In the genomic region with DNA sequence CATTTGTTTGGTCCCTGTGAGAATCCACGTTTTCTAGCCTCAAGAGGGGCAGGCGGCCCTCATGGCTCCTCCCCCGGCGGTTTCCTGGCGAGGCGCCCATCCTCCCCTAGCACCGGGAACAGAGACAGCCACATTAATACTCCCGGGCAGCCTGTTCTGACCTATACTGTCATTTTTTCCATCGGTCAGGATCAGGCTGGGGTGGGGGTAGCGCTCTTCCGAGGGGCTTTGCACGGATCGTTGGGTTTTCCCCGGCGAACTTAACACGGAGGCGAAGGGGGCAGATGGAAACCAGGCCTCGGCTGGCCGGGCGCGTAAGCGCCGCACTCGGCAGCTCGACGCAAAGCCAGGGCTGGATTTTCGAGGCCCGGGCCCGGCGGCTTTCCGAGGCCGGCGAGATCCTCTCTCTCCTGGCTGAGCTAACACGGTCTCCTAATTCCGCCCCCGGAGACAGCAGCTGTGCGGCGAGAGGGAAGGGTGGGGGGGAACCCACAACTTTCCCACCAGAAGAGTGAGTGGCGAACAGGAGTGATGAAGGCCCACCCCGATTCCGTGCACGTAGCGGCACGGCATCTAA, we compare ENCODE assay signal across 7 mouse cellular contexts. TPM values are rescaled to one million over a fixed set of nuclear protein-coding genes. Genes with fewer than 3 reads are reported as not detected.
DNase-seq lines count a peak whose midpoint lies in the region; ATAC-seq lines count a peak whose summit lies in the region.

No protein-coding gene starts in this region.

- peak; percentile 38 to 53 for DNase-seq in CD8-positive naive resting alpha-beta T cell, adult 2 months (ENCODE audit: low read depth in 2 of 2, low spot score in 2 of 2)
- peak; percentile 89 for DNase-seq in Muller cell, postnatal 12 days (ENCODE audit: inconsistent ontology term)
- DNase-seq in kidney, postnatal 25 days = peak; percentile 76 to 80
- DNase-seq in lung, postnatal 14 days = peak; percentile 78
- DNase-seq in right cerebral cortex, postnatal 14 days = peak; percentile 68

- H3K9ac ChIP-seq in embryonic facial prominence, embryonic 15.5 days = no peak overlapping the region
- H3K9ac ChIP-seq in heart, embryonic 15.5 days = peak overlapping the region; percentile 66; the same call in 1 of the 2 replicates

- peak overlapping the region; percentile 49 for H3K4me3 ChIP-seq in embryonic facial prominence, embryonic 15.5 days (replicated peaks)
- peak overlapping the region; percentile 55 for H3K4me3 ChIP-seq in heart, embryonic 15.5 days

- no peaks in the 10 kb centered on the region for H3K9me3 ChIP-seq in embryonic facial prominence, embryonic 15.5 days (replicated peaks)
- H3K9me3 ChIP-seq in heart, embryonic 15.5 days (replicated peaks) = no peaks in the 10 kb centered on the region

- WGBS in embryonic facial prominence, embryonic 15.5 days = 4% methylated on average over 42 of the region's 44 CpGs
- WGBS in heart, embryonic 15.5 days = 3% methylated on average over 42 of the region's 44 CpGs

- no peaks in the 10 kb centered on the region for H3K36me3 ChIP-seq in embryonic facial prominence, embryonic 15.5 days
- H3K36me3 ChIP-seq in heart, embryonic 15.5 days = no peaks in the 10 kb centered on the region

- H3K27me3 ChIP-seq in embryonic facial prominence, embryonic 15.5 days = peaks cover 52% of the 10 kb centered on the region
- peaks cover 40% of the 10 kb centered on the region for H3K27me3 ChIP-seq in heart, embryonic 15.5 days

- peak overlapping the region; percentile 63 for H3K4me2 ChIP-seq in embryonic facial prominence, embryonic 15.5 days (replicated peaks)
- peak overlapping the region; percentile 69 for H3K4me2 ChIP-seq in heart, embryonic 15.5 days

- H3K4me1 ChIP-seq in embryonic facial prominence, embryonic 15.5 days = peaks cover 37% of the 10 kb centered on the region
- H3K4me1 ChIP-seq in heart, embryonic 15.5 days (replicated peaks) = peaks cover 29% of the 10 kb centered on the region

- H3K27ac ChIP-seq in embryonic facial prominence, embryonic 15.5 days (replicated peaks) = peak overlapping the region; percentile 85
- H3K27ac ChIP-seq in heart, embryonic 15.5 days = peak overlapping the region; percentile 93

- peak; percentile 64 for ATAC-seq in embryonic facial prominence, embryonic 15.5 days (ENCODE audit: insufficient number of reproducible peaks, low FRiP score, low TSS enrichment, low read depth)
- ATAC-seq in heart, embryonic 15.5 days (replicated peaks; ENCODE audit: insufficient number of reproducible peaks, insufficient read depth, low FRiP score, low read depth) = peak; percentile 38; the same call in 1 of the 2 replicates

RNA-seq across cellular contexts. Expression of gene Bcor, which starts 1.8 kb away (rescaled TPM):
- polyA plus RNA-seq in embryonic facial prominence, embryonic 15.5 days (2015; fragmentation: Nextera tagmentation; extraction: Ambion mirVana) = 13.9 and 14.5 TPM in 2 replicates
- polyA plus RNA-seq in heart, embryonic 15.5 days (2015; fragmentation: Nextera tagmentation; extraction: Ambion mirVana) = 11.7 and 14.9 TPM in 2 replicates

Comparison
In these comparisons a context has a peak if more than half of its experiments do, and no peak if none do; other contexts are left out.
1. Peak in every context shown above with its lines: DNase-seq, ATAC-seq, H3K4me3 ChIP-seq and H3K27ac ChIP-seq.